Mouse (Mus musculus) intestine, postnatal 0 days (tissue): ENCODE data around the gene Usp29. TPM values are rescaled to one million over a fixed set of nuclear protein-coding genes. Genes with fewer than 3 reads are reported as not detected.

Experiments used
- ATAC-seq: fragments of 200-750 bp; cut with Nextera tagmentation; 2 replicates; pipeline ENCODE4 v1.8.0; 2017; ENCODE audit warnings: mild to moderate bottlenecking, moderate TSS enrichment, moderate library complexity
- H3K27ac ChIP-seq: fragments of 300-500 bp; sonication (generic); 2 replicates; pipeline ENCODE4 v1.5.1; 2014; ENCODE audit warnings: mild to moderate bottlenecking, low read depth, low read length, moderate library complexity
- H3K27me3 ChIP-seq: fragments of 300-500 bp; sonication (generic); replicated peaks from 2 replicates; pipeline ENCODE4 v1.6.1; 2014; ENCODE audit warnings: low read length, mixed read lengths; ENCODE audit not compliant: control insufficient read depth, insufficient read depth
- H3K36me3 ChIP-seq: fragments of 300-500 bp; sonication (generic); 2 replicates; pipeline ENCODE4 v1.6.1; 2014; ENCODE audit warnings: mild to moderate bottlenecking, moderate library complexity; ENCODE audit not compliant: control insufficient read depth, insufficient read depth
- H3K4me1 ChIP-seq: fragments of 300-500 bp; sonication (generic); replicated peaks from 2 replicates; pipeline ENCODE4 v1.6.1; 2014; ENCODE audit warnings: antibody characterized with exemption, low read length, mixed read lengths; ENCODE audit not compliant: control insufficient read depth, insufficient read depth
- H3K4me2 ChIP-seq: fragments of 300-500 bp; sonication (generic); replicated peaks from 2 replicates; pipeline ENCODE4 v1.6.1; 2014; ENCODE audit warnings: low read depth, mild to moderate bottlenecking, moderate library complexity
- H3K4me3 ChIP-seq: fragments of 300-500 bp; sonication (generic); 2 replicates; pipeline ENCODE4 v1.5.1; 2014; ENCODE audit warnings: low read depth, low read length
- H3K9ac ChIP-seq: fragments of 300-500 bp; sonication (generic); 2 replicates; pipeline ENCODE4 v1.6.1; 2014; ENCODE audit warnings: mild to moderate bottlenecking, low read depth, low read length
- H3K9me3 ChIP-seq: fragments of 300-500 bp; sonication (generic); 2 replicates; pipeline ENCODE4 v1.6.1; 2016; ENCODE audit warnings: mixed run types; ENCODE audit not compliant: control insufficient read depth
- CTCF ChIP-seq: sonication (generic); IDR thresholded peaks from 2 replicates; pipeline ENCODE4 v1.5.1; 2016; ENCODE audit warnings: low read depth, mild to moderate bottlenecking, control low read depth, antibody characterized with exemption, moderate library complexity
- WGBS: fragments of 180-500 bp; shearing (Covaris S2); extraction: QIAGEN DNeasy Blood & Tissue Kit; methylation state at CpG from one replicate; pipeline ENCODE4 v1.1.7; 2014; 5-methylcytosine and 5-hydroxymethylcytosine counted together
- polyA plus RNA-seq: library from polyadenylated mRNA; unstranded; fragments of >200 nt; fragmentation: Nextera tagmentation; extraction: Ambion mirVana; gene quantifications from 2 replicates; pipeline ENCODE4 v1.2.1, GENCODE M21; 2015

Usp29 gene
- polyA plus RNA-seq, 1 experiment from 2014 or later: 0.68 TPM

DNA sequence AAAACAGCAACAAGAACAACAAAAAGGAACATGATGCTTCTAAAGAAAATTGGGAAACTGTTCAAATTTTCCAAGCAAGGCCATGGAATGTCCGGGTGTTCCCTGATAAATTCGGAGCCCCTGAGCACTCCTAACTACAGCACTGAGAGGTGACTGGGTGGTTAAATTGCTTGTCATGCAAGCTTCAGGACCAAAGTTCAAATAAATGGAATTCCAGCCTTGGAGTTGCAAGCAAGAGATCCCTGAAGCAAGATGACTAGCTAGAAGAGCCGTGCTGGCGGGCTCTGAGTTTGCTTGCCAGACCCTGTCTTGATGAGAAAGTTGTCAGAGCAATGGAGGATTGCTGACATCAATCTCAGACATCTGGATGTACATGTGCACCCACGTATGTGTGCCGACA lies 71.3 kb downstream of the Usp29 start:
- Histone ChIP-seq H3K4me3 (no peak overlapping the region), H3K4me2 (no peak overlapping the region), H3K9me3 (no peaks in the 10 kb centered on the region), H3K36me3 (no peaks in the 10 kb centered on the region), H3K27ac (no peak overlapping the region), H3K9ac (no peak overlapping the region), H3K27me3 (no peaks in the 10 kb centered on the region), H3K4me1 (no peaks in the 10 kb centered on the region)
- 47% methylated on average over 6 of the region's 6 CpGs for WGBS
- TF ChIP-seq CTCF: no peak
- no peak for ATAC-seq

DNA sequence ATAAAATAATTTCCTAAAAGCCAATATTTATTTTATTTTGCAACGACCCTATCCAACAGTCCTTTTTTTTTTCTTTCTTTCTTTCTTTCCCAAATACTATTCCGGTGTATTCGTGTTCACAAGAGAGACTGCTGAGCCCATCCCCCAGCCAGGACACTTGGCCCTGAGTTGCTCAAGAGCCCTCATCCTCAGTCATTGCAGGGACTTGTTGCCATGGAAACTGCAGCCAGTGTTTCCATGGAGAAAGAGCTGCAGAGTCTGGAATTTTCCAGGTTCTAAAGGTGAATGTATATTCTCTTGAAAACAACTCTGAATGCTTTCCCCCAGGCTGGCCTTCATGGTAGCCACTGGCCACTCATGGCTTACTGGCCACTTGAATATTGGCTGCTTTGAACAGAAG lies 80.2 kb downstream of the Usp29 start:
- ATAC-seq: no peak
- Histone ChIP-seq H3K4me3 (no peak overlapping the region), H3K4me1 (no peaks in the 10 kb centered on the region), H3K4me2 (no peak overlapping the region), H3K36me3 (no peaks in the 10 kb centered on the region), H3K9me3 (no peaks in the 10 kb centered on the region), H3K9ac (no peak overlapping the region), H3K27me3 (no peaks in the 10 kb centered on the region), H3K27ac (no peak overlapping the region)
- 42% methylated on average over 3 of the region's 3 CpGs for WGBS
- TF ChIP-seq CTCF: no peak

DNA sequence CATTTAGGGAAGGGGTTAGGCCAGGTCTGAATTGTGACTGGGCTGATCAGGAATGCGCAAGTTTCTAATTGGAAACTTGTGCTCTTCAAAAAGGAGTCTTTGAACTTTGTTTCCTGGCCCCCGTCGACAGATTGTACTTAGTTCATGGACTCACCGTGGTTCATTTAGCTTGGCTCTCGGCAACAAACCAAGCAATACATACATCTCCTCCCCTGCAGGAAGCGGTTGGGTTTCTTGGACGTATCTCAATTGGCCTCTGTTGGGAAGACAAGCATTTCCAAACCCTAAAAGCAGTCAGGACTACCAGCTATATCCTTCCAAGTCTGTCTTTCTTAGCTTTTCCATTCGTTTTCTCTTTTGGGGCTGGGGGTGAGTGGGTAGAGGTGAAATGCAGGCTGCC lies 84.6 kb downstream of the Usp29 start:
- TF ChIP-seq CTCF: no peak
- WGBS: 78% methylated on average over 8 of the region's 8 CpGs

DNA sequence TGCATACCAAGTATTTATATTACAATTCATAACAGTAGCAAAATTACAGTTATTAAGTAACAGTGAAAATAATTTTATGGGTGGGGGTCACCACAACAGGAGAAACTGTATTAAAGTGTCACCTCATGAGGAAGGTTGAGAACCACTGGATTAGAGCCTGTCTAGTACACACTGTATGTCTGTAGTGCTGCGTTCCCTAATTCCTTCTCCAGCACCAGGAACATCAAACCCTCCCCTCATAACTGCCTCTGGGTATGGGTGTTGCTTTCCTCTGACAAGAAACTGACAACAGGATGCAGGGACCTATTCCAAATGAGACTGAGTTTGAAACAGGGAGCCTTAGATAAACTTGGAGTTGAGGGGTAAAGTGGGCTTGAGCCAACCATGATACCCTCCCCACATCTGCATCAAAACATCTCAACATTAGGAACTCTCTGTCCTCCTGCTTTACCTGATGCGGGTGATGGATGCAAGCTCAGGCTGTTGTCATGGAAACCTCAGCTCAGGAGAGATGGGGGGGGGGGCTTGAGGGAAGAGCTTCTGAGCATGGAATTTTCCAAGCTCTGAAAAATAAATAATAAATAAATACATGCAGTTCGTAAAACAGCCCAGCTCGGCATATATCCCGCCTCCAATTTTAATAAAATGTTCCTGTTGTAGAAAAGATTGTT lies 86.5 kb downstream of the Usp29 start:
- no peak for TF ChIP-seq CTCF
- Histone ChIP-seq H3K4me1 (no peaks in the 10 kb centered on the region), H3K4me2 (no peak overlapping the region), H3K4me3 (no peak overlapping the region), H3K36me3 (no peaks in the 10 kb centered on the region), H3K27me3 (no peaks in the 10 kb centered on the region), H3K9ac (no peak overlapping the region), H3K27ac (no peak overlapping the region), H3K9me3 (no peaks in the 10 kb centered on the region)
- ATAC-seq: no peak
- WGBS: 90% methylated on average over 5 of the region's 5 CpGs

More for the DNA sequence above, 84.6 kb downstream of the Usp29 start:
- Histone ChIP-seq H3K4me2 (no peak overlapping the region), H3K36me3 (no peaks in the 10 kb centered on the region), H3K4me1 (no peaks in the 10 kb centered on the region), H3K27me3 (no peaks in the 10 kb centered on the region), H3K4me3 (no peak overlapping the region), H3K9ac (no peak overlapping the region), H3K27ac (no peak overlapping the region), H3K9me3 (no peaks in the 10 kb centered on the region)
- no peak for ATAC-seq

DNA sequence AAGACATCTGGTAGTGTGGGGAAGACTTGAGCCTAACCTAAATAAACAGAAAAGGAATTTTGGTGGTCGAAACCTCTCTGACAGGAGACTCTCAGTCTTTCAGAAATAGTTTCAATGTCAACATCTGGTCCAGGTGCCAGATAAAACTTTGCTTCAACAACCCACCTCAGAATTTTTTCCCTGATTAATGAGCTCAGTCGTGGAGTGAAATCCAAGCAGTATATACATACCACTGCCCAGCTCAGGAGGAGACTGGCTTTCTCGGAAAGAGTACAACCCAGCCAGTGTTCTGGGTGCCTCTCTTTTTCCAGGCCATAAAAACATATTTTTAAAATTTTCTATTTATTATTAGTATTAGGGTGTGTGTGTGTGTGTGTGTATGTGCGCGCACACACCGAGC lies 89.9 kb downstream of the Usp29 start:
- Histone ChIP-seq H3K9me3 (no peaks in the 10 kb centered on the region), H3K4me3 (no peak overlapping the region), H3K4me1 (no peaks in the 10 kb centered on the region), H3K4me2 (no peak overlapping the region), H3K27me3 (no peaks in the 10 kb centered on the region), H3K27ac (no peak overlapping the region), H3K9ac (no peak overlapping the region), H3K36me3 (no peaks in the 10 kb centered on the region)
- WGBS: 74% methylated on average over 6 of the region's 6 CpGs
- TF ChIP-seq CTCF: no peak
- ATAC-seq: no peak

DNA sequence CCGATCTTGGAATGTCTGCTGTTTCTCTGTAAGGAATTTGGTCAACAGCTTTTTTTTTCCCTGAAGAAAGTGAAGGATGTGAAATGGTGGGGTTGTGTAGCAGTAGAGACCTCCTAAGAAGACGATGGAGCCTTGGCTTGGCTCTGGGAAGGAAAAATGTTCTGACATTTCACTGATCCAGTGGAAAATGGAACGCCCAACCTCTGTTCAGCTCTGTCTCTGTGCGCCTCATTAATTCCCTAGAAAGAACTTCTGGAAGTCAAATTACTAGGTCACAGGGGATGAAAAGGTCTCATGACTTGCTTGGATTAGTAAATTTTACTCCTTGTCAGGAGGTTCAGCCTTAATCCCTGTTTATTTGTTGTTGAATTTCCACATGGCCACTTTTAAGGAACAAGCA lies 92.3 kb downstream of the Usp29 start:
- Histone ChIP-seq H3K9me3 (no peaks in the 10 kb centered on the region), H3K4me2 (no peak overlapping the region), H3K4me3 (no peak overlapping the region), H3K36me3 (no peaks in the 10 kb centered on the region), H3K4me1 (no peaks in the 10 kb centered on the region), H3K27me3 (no peaks in the 10 kb centered on the region), H3K9ac (no peak overlapping the region), H3K27ac (no peak overlapping the region)
- no peak for TF ChIP-seq CTCF
- 63% methylated on average over 4 of the region's 4 CpGs for WGBS
- ATAC-seq: no peak

DNA sequence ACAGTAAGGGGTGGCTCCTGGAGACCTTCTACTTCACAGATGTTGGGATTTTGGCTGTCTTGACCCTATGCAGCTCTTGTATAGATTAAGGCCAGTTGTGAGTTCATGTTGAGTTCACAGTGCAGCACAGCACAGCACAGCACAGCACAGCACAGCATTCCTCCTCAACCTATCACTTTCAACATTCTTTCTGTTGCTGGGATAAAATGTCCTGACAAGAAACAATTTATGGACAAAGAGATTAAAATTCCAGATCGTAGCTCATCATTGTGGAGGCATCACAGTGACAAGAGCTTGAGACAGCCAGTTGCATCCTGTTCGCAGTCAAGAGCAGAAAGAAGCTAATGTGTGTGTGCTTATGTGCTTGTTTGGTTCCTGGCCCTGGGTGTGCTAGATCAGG lies 93.3 kb downstream of the Usp29 start:
- Histone ChIP-seq H3K4me1 (no peaks in the 10 kb centered on the region), H3K9me3 (no peaks in the 10 kb centered on the region), H3K9ac (no peak overlapping the region), H3K4me3 (no peak overlapping the region), H3K27ac (no peak overlapping the region), H3K4me2 (no peak overlapping the region), H3K27me3 (no peaks in the 10 kb centered on the region), H3K36me3 (no peaks in the 10 kb centered on the region)
- TF ChIP-seq CTCF: no peak
- WGBS: 37% methylated on average over 2 of the region's 2 CpGs
- no peak for ATAC-seq
